Mouse (Mus musculus): Measurements from ENCODE around the gene Mei1. TPM values are rescaled to one million over a fixed set of nuclear protein-coding genes. Genes with fewer than 3 reads are reported as not detected.

The Mei1 gene
- total and polyA plus RNA-seq, 3 experiments = 0.04 TPM; not detected in 2

DNA sequence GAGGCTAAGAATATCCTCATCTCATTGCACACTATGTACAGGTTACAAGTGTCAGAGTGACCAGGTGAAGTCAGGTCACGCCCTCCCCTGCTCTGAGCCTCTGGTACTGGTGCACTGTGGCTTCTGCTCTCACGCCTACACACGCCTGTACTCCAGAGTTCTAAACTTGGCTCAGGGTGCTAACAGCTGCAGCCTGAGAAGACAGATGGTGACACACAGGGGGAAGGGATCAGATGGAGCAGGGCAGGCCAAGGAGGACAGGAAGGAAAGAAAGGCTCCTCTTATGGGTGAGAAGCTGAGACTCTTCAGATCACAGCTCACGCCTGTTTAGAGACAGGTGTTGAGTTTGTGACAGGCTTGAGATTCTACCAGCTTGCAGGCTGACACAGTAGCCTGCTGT, 65.6 kb downstream of the Mei1 start:
- dilution Hi-C loops (cut with MboI; ENCODE audit: extremely low pct_ligation_motif_present, extremely low pct_unique_long_range_greater_than_20kb, low sequenced_read_pairs) (no loop called here), in situ Hi-C loops (cut with MboI; ENCODE audit: low pct_ligation_motif_present, low pct_unique_long_range_greater_than_20kb, low sequenced_read_pairs) (no loop called here)
- DNase-seq (ENCODE audit: extremely low read depth) = peak; percentile 44
- Histone ChIP-seq H3K4me3 (replicated peaks in 1 of 3; ENCODE audit: low read depth in 2 of 3, low read length in 2 of 3, poor library complexity in 1 of 3) (no peak overlapping the region), H3K9ac (ENCODE audit: insufficient read depth, low read depth) (no peak overlapping the region), H3K27me3 (replicated peaks) (no peaks in the 10 kb centered on the region), H3K9me3 (replicated peaks; ENCODE audit: low read length) (no peaks in the 10 kb centered on the region), H3K4me2 (ENCODE audit: insufficient read depth, low read depth, poor library complexity, severe bottlenecking) (no peak overlapping the region), H3K27ac (ENCODE audit: insufficient read depth, low read depth) (no peak overlapping the region), H3K4me1 (ENCODE audit: control insufficient read depth in 1 of 2, insufficient read depth in 2 of 2) (peaks cover 17 to 64% of the 10 kb centered on the region in 2 experiments), H3K79me2 (replicated peaks; ENCODE audit: control insufficient read depth, extremely low read depth, insufficient read depth, poor library complexity, severe bottlenecking) (peaks cover 5% of the 10 kb centered on the region), H3K36me3 (replicated peaks in 1 of 2; ENCODE audit: control insufficient read depth in 1 of 2, insufficient read depth in 1 of 2, low read length in 1 of 2) (peaks cover 45 to 86% of the 10 kb centered on the region in 2 experiments)
- no peak for TF ChIP-seq PAX5 (IDR thresholded peaks at IDR 0.05; ENCODE audit: low read length)
- TF ChIP-seq UBTF (IDR thresholded peaks at IDR 0.05; ENCODE audit: low read depth, low read length) = no peak
- TF ChIP-seq TCF12 (IDR thresholded peaks at IDR 0.05; ENCODE audit: low read depth, low read length) = peak; percentile 59
- TF ChIP-seq BHLHE40 (IDR thresholded peaks at IDR 0.05; ENCODE audit: low read depth, low read length) = 0 out of 2 replicates have a peak, but pooled peaks have one; percentile 24
- peak; percentile 69 for TF ChIP-seq ETS1 (conservative IDR thresholded peaks at IDR 0.05; ENCODE audit: low read depth, low read length)
- TF ChIP-seq MEF2A (IDR thresholded peaks at IDR 0.05; ENCODE audit: borderline replicate concordance, low read depth, low read length) = peak; percentile 39; the same call in 1 of the 2 replicates

DNA sequence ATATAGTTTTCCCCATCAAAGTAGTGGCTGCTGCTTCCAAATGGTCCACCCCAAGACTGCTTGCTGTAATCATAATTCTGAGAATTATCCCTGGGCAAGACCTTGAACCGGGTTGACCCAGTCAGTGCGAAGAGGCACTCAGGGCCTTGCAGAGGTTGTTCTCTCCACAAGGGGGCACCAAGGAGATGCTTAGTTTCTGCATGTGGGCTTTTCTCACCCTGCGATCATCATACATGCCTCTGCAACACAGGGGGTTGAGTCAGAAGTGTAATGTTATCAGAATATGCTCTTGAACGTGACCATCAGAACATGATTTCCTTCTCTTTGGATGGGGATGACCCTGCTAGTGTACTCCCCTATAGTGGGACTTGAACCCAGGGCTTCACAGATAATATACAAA, 68.8 kb downstream of the Mei1 start:
- dilution Hi-C loops (cut with MboI; ENCODE audit: extremely low pct_ligation_motif_present, extremely low pct_unique_long_range_greater_than_20kb, low sequenced_read_pairs) = no loop called here
- Histone ChIP-seq H3K4me2 (ENCODE audit: insufficient read depth, low read depth, poor library complexity, severe bottlenecking) (no peak overlapping the region), H3K4me1 (ENCODE audit: control insufficient read depth in 1 of 2, insufficient read depth in 2 of 2) (peaks cover 12 to 55% of the 10 kb centered on the region in 2 experiments)
- peak; percentile 88 for TF ChIP-seq SMC3 (IDR thresholded peaks at IDR 0.05; ENCODE audit: low read depth, low read length)
- TF ChIP-seq EP300 (IDR thresholded peaks at IDR 0.05; ENCODE audit: low read length) = no peak
- TF ChIP-seq IRF4 (IDR thresholded peaks at IDR 0.05; ENCODE audit: low read depth, low read length) = no peak
- no peak for TF ChIP-seq UBTF (IDR thresholded peaks at IDR 0.05; ENCODE audit: low read depth, low read length)
- no peak for TF ChIP-seq ELF1 (IDR thresholded peaks at IDR 0.05; ENCODE audit: low read depth, low read length)
- TF ChIP-seq JUND (conservative IDR thresholded peaks at IDR 0.05; ENCODE audit: low read depth, low read length) = peak; percentile 44; the same call in 1 of the 2 replicates
- TF ChIP-seq ETS1 (conservative IDR thresholded peaks at IDR 0.05; ENCODE audit: low read depth, low read length) = no peak
- no peak for TF ChIP-seq POLR2AphosphoS2 (IDR thresholded peaks at IDR 0.05; ENCODE audit: low read depth, low read length)
- TF ChIP-seq ZC3H11A (IDR thresholded peaks at IDR 0.05; ENCODE audit: low read depth, low read length) = peak; percentile 24
- TF ChIP-seq MYC (IDR thresholded peaks at IDR 0.05; ENCODE audit: low read depth, low read length) = peak; percentile 87
- TF ChIP-seq USF1 (IDR thresholded peaks at IDR 0.05; ENCODE audit: low read depth, low read length) = no peak
- no peak for TF ChIP-seq E2F4 (IDR thresholded peaks at IDR 0.05; ENCODE audit: insufficient replicate concordance, low read depth, low read length)
- TF ChIP-seq MAFK (IDR thresholded peaks at IDR 0.05; ENCODE audit: insufficient replicate concordance, low read length) = no peak
- peak; percentile 46 for TF ChIP-seq BHLHE40 (IDR thresholded peaks at IDR 0.05; ENCODE audit: low read depth, low read length)
- no peak for TF ChIP-seq JUN (IDR thresholded peaks at IDR 0.05; ENCODE audit: insufficient read depth, low read depth, low read length)
- TF ChIP-seq MEF2A (IDR thresholded peaks at IDR 0.05; ENCODE audit: borderline replicate concordance, low read depth, low read length) = no peak
- TF ChIP-seq ZMIZ1 (IDR thresholded peaks at IDR 0.05; ENCODE audit: low read depth, low read length) = no peak
- no peak for TF ChIP-seq TCF12 (IDR thresholded peaks at IDR 0.05; ENCODE audit: low read depth, low read length)
- peak; percentile 43; the same call in 1 of the 2 replicates for TF ChIP-seq MAX (IDR thresholded peaks at IDR 0.05; ENCODE audit: low read length)
- TF ChIP-seq NELFE (IDR thresholded peaks at IDR 0.05; ENCODE audit: low read depth, low read length) = no peak
- no peak for TF ChIP-seq POLR2A (IDR thresholded peaks at IDR 0.05; ENCODE audit: low read depth, low read length)
- TF ChIP-seq CHD2 (IDR thresholded peaks at IDR 0.05; ENCODE audit: low read length) = no peak
- no peak for TF ChIP-seq ZKSCAN1 (IDR thresholded peaks at IDR 0.05; ENCODE audit: borderline replicate concordance, low read depth, low read length)
- TF ChIP-seq CHD1 (IDR thresholded peaks at IDR 0.05; ENCODE audit: low read depth, low read length) = no peak
- peak; percentile 84 to 86 for TF ChIP-seq CTCF (conservative IDR thresholded peaks at IDR 0.05 in 1 of 2, IDR thresholded peaks at IDR 0.05 in 1 of 2; ENCODE audit: low read depth in 2 of 2, low read length in 2 of 2)
- TF ChIP-seq RCOR1 (conservative IDR thresholded peaks at IDR 0.05; ENCODE audit: low read depth, low read length) = no peak
- 0 out of 2 replicates have a peak, but pooled peaks have one; percentile 9 for TF ChIP-seq NRF1 (IDR thresholded peaks at IDR 0.05; ENCODE audit: low read depth, low read length)
- no peak for TF ChIP-seq HCFC1 (IDR thresholded peaks at IDR 0.05; ENCODE audit: low read depth, low read length)
- no peak for TF ChIP-seq MAZ (IDR thresholded peaks at IDR 0.05; ENCODE audit: low read depth, low read length)
- TF ChIP-seq USF2 (conservative IDR thresholded peaks at IDR 0.05; ENCODE audit: low read depth, low read length) = no peak
- TF ChIP-seq SIN3A (IDR thresholded peaks at IDR 0.05; ENCODE audit: low read length) = no peak
- TF ChIP-seq MXI1 (IDR thresholded peaks at IDR 0.05; ENCODE audit: low read depth, low read length) = no peak

More for the DNA sequence above, 68.8 kb downstream of the Mei1 start:
- DNase-seq (ENCODE audit: extremely low read depth) = peak; percentile 88
- Histone ChIP-seq H3K4me3 (replicated peaks in 1 of 3; ENCODE audit: low read depth in 2 of 3, low read length in 2 of 3, poor library complexity in 1 of 3) (no peak overlapping the region), H3K9ac (ENCODE audit: insufficient read depth, low read depth) (no peak overlapping the region), H3K27me3 (replicated peaks) (no peaks in the 10 kb centered on the region), H3K9me3 (replicated peaks; ENCODE audit: low read length) (no peaks in the 10 kb centered on the region), H3K79me2 (replicated peaks; ENCODE audit: control insufficient read depth, extremely low read depth, insufficient read depth, poor library complexity, severe bottlenecking) (no peaks in the 10 kb centered on the region), H3K27ac (ENCODE audit: insufficient read depth, low read depth) (no peak overlapping the region), H3K36me3 (replicated peaks in 1 of 2; ENCODE audit: control insufficient read depth in 1 of 2, insufficient read depth in 1 of 2, low read length in 1 of 2) (peaks cover 34 to 77% of the 10 kb centered on the region in 2 experiments)
- in situ Hi-C loops (cut with MboI; ENCODE audit: low pct_ligation_motif_present, low pct_unique_long_range_greater_than_20kb, low sequenced_read_pairs) = no loop called here
